ENCODE assay signal across 8 mouse cellular contexts in the genomic region with DNA sequence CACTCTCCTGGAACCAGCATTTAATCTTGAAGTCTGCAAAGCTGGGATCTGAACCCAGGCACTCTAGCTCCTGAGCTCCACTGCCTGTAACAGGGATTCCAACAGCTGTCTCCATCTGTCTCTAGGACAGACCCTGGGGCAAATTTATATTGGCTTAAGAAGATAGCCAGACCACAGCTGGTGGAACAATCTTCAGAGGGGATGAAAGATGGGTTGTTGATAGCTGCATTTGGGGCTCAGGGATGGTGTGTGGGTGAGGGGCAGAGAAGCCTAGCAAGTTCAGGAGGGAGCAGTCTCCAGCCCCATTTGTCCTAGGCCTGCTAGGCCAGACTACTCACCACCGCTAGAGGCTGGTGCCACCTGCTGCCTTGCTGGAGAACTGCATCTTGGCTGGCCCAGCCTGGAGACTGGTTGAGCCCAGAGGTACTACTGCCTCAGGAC.
DNase-seq lines count a peak whose midpoint lies in the region; ATAC-seq and TF ChIP-seq lines count a peak whose summit lies in the region.

No protein-coding gene starts in this region.

- 6% methylated on average over 1 of the region's 1 CpGs for WGBS in embryonic facial prominence, embryonic 15.5 days
- 0% methylated on average over 1 of the region's 1 CpGs for WGBS in heart, embryonic 12.5 days
- WGBS in kidney, embryonic 15.5 days = 0% methylated on average over 1 of the region's 1 CpGs
- 0% methylated on average over 1 of the region's 1 CpGs for WGBS in limb, embryonic 14.5 days
- WGBS in midbrain, embryonic 16.5 days = 4% methylated on average over 1 of the region's 1 CpGs

- no peak overlapping the region for H3K4me2 ChIP-seq in embryonic facial prominence, embryonic 15.5 days (replicated peaks)
- H3K4me2 ChIP-seq in heart, embryonic 12.5 days = no peak overlapping the region
- H3K4me2 ChIP-seq in kidney, embryonic 15.5 days = no peak overlapping the region
- H3K4me2 ChIP-seq in limb, embryonic 14.5 days (replicated peaks; ENCODE audit: low read depth, low read length, severe bottlenecking) = no peak overlapping the region
- H3K4me2 ChIP-seq in midbrain, embryonic 16.5 days (ENCODE audit: low read length) = no peak overlapping the region

- peaks cover 19% of the 10 kb centered on the region for H3K4me1 ChIP-seq in embryonic facial prominence, embryonic 15.5 days
- H3K4me1 ChIP-seq in heart, embryonic 12.5 days (replicated peaks) = peaks cover 58% of the 10 kb centered on the region
- peaks cover 46% of the 10 kb centered on the region for H3K4me1 ChIP-seq in kidney, embryonic 15.5 days
- H3K4me1 ChIP-seq in limb, embryonic 14.5 days (ENCODE audit: control insufficient read depth, insufficient read depth, low read length) = peaks cover 10% of the 10 kb centered on the region
- H3K4me1 ChIP-seq in midbrain, embryonic 16.5 days (ENCODE audit: control insufficient read depth, insufficient read depth, low read length) = peaks cover 31% of the 10 kb centered on the region

- H3K27me3 ChIP-seq in embryonic facial prominence, embryonic 15.5 days = no peaks in the 10 kb centered on the region
- no peaks in the 10 kb centered on the region for H3K27me3 ChIP-seq in heart, embryonic 12.5 days (replicated peaks)
- H3K27me3 ChIP-seq in kidney, embryonic 15.5 days = no peaks in the 10 kb centered on the region
- no peaks in the 10 kb centered on the region for H3K27me3 ChIP-seq in limb, embryonic 14.5 days (ENCODE audit: control insufficient read depth, insufficient read depth, low read length)
- no peaks in the 10 kb centered on the region for H3K27me3 ChIP-seq in midbrain, embryonic 16.5 days (ENCODE audit: control insufficient read depth, insufficient read depth, low read depth, low read length)

- peak; percentile 85 for ATAC-seq in embryonic facial prominence, embryonic 15.5 days (ENCODE audit: insufficient number of reproducible peaks, low FRiP score, low TSS enrichment, low read depth)
- peak; percentile 70 for ATAC-seq in heart, embryonic 12.5 days (ENCODE audit: insufficient number of reproducible peaks, low FRiP score)
- peak; percentile 85 for ATAC-seq in kidney, embryonic 15.5 days (replicated peaks; ENCODE audit: low FRiP score)
- ATAC-seq in limb, embryonic 14.5 days (ENCODE audit: low FRiP score, low read depth) = peak; percentile 91
- peak; percentile 71 for ATAC-seq in midbrain, embryonic 16.5 days

- DNase-seq in 3T3-L1 (ENCODE audit: low read depth, low spot score) = peak; percentile 89
- peak; percentile 91 to 93 for DNase-seq in adrenal gland, postnatal 36 days
- DNase-seq in limb, embryonic 14.5 days (ENCODE audit: low spot score) = peak; percentile 83
- DNase-seq in spleen, adult 18-20 months = peak; percentile 66 to 82

- no peak overlapping the region for H3K4me3 ChIP-seq in embryonic facial prominence, embryonic 15.5 days (replicated peaks)
- H3K4me3 ChIP-seq in heart, embryonic 12.5 days = no peak overlapping the region
- no peak overlapping the region for H3K4me3 ChIP-seq in kidney, embryonic 15.5 days (replicated peaks)
- no peak overlapping the region for H3K4me3 ChIP-seq in limb, embryonic 14.5 days (replicated peaks; ENCODE audit: low read length)
- no peak overlapping the region for H3K4me3 ChIP-seq in midbrain, embryonic 16.5 days (ENCODE audit: low read depth, low read length)

- H3K36me3 ChIP-seq in embryonic facial prominence, embryonic 15.5 days = no peaks in the 10 kb centered on the region
- no peaks in the 10 kb centered on the region for H3K36me3 ChIP-seq in heart, embryonic 12.5 days
- H3K36me3 ChIP-seq in kidney, embryonic 15.5 days = no peaks in the 10 kb centered on the region
- H3K36me3 ChIP-seq in limb, embryonic 14.5 days (ENCODE audit: control insufficient read depth, insufficient read depth, low read length) = no peaks in the 10 kb centered on the region
- no peaks in the 10 kb centered on the region for H3K36me3 ChIP-seq in midbrain, embryonic 16.5 days (ENCODE audit: control insufficient read depth, insufficient read depth, low read length)

- H3K9ac ChIP-seq in embryonic facial prominence, embryonic 15.5 days = no peak overlapping the region
- no peak overlapping the region for H3K9ac ChIP-seq in heart, embryonic 12.5 days
- H3K9ac ChIP-seq in kidney, embryonic 15.5 days = no peak overlapping the region
- no peak overlapping the region for H3K9ac ChIP-seq in limb, embryonic 14.5 days (ENCODE audit: low read depth, low read length, severe bottlenecking)
- no peak overlapping the region for H3K9ac ChIP-seq in midbrain, embryonic 16.5 days (ENCODE audit: low read depth, low read length)

- no peak overlapping the region; the same call in 1 of the 2 replicates for H3K27ac ChIP-seq in embryonic facial prominence, embryonic 15.5 days (replicated peaks)
- no peak overlapping the region for H3K27ac ChIP-seq in heart, embryonic 12.5 days (ENCODE audit: poor library complexity, severe bottlenecking)
- H3K27ac ChIP-seq in kidney, embryonic 15.5 days = peak overlapping the region; percentile 2; the same call in 1 of the 2 replicates
- H3K27ac ChIP-seq in limb, embryonic 14.5 days (replicated peaks; ENCODE audit: low read depth, low read length) = no peak overlapping the region
- no peak overlapping the region for H3K27ac ChIP-seq in midbrain, embryonic 16.5 days (ENCODE audit: low read length)

- no peak for TF ChIP-seq POLR2A in limb, embryonic 14.5 days (IDR thresholded peaks at IDR 0.05; ENCODE audit: borderline replicate concordance, extremely low read depth, insufficient read depth, insufficient read length)

- no peaks in the 10 kb centered on the region for H3K9me3 ChIP-seq in embryonic facial prominence, embryonic 15.5 days (replicated peaks)
- no peaks in the 10 kb centered on the region for H3K9me3 ChIP-seq in heart, embryonic 12.5 days (replicated peaks)
- H3K9me3 ChIP-seq in kidney, embryonic 15.5 days (replicated peaks) = no peaks in the 10 kb centered on the region
- H3K9me3 ChIP-seq in limb, embryonic 14.5 days (ENCODE audit: control insufficient read depth, low read length) = no peaks in the 10 kb centered on the region
- no peaks in the 10 kb centered on the region for H3K9me3 ChIP-seq in midbrain, embryonic 16.5 days (replicated peaks; ENCODE audit: control insufficient read depth, low read length, poor library complexity, severe bottlenecking)
